Mouse (Mus musculus): ENCODE data around the gene Arhgef26.

DNA sequence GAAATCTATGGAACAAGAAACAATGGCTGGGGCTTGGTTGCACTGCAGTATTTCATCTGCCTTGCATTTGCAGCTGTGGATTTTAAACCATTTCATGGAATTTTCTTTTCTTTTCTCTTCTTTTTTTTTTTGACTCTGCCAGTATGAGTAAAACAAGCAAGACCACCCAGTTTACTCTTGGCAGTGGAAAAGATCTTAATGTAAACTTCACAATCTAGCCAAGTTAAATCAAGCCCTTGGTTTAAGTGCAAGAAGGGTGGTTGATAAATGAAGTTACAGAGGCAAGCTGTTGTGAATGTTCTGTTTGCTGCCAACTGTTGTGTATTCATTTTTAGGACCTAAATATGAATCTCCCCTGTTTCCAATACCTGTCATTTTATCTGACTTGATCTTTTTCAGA lies 54.5 kb downstream of the Arhgef26 start:
- no peak for TF ChIP-seq KAT2A (conservative IDR thresholded peaks at IDR 0.05; ENCODE audit: low read depth, low read length)
- TF ChIP-seq NELFE (IDR thresholded peaks at IDR 0.05; ENCODE audit: low read depth, low read length) = no peak
- no peak for TF ChIP-seq CTCF (IDR thresholded peaks at IDR 0.05 in 2 of 3, conservative IDR thresholded peaks at IDR 0.05 in 1 of 3; ENCODE audit: control insufficient read depth in 1 of 3, insufficient read depth in 1 of 3, low read depth in 2 of 3, low read length in 3 of 3, poor library complexity in 1 of 3, severe bottlenecking in 1 of 3)
- no peak for TF ChIP-seq MAFK (IDR thresholded peaks at IDR 0.05; ENCODE audit: borderline replicate concordance, low read depth, low read length)
- no peak for TF ChIP-seq POLR2A (IDR thresholded peaks at IDR 0.05; ENCODE audit: control insufficient read depth in 1 of 2, insufficient read depth in 1 of 2, low read depth in 1 of 2, low read length in 2 of 2, poor library complexity in 1 of 2)
- no peak for TF ChIP-seq SIN3A (IDR thresholded peaks at IDR 0.05; ENCODE audit: low read length)
- no peak for TF ChIP-seq ETS1 (IDR thresholded peaks at IDR 0.05; ENCODE audit: low read depth, low read length)
- no peak for TF ChIP-seq SMC3 (IDR thresholded peaks at IDR 0.05; ENCODE audit: low read depth, low read length)
- no peak for TF ChIP-seq JUND (IDR thresholded peaks at IDR 0.05; ENCODE audit: low read depth, low read length)
- no peak for TF ChIP-seq POLR2AphosphoS5 (IDR thresholded peaks at IDR 0.05; ENCODE audit: borderline replicate concordance, low read depth, low read length)
- no peak for TF ChIP-seq MXI1 (IDR thresholded peaks at IDR 0.05; ENCODE audit: low read depth, low read length)
